11 mouse cellular contexts compared by ENCODE assay signal in the genomic region with DNA sequence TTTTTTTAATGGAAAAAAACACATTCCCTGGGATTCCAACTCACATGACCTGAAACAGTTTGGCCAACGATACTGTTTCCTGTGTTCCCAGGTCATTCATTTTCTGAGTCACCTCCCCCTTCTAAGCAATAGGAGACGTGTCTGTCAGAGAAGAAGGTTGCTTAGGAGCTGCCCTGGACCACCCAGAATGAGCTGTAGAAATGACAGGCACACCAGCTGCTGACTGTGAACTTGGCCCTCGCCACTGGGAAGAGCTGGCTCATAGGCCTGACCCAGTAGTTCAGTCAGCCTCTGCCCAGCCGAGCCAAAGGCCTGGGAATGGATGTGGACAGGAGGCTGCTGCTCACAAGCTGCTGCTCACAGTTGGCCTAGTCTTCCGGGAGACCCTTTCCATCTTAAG. TPM values are rescaled to one million over a fixed set of nuclear protein-coding genes. Genes with fewer than 3 reads are reported as not detected.
DNase-seq lines count a peak whose midpoint lies in the region; ATAC-seq and TF ChIP-seq lines count a peak whose summit lies in the region.
"Had no signal": no experiment of that assay in that cellular context is flagged by ENCODE, and none has a peak within 500 bp of the region (broad histone marks: within the 10 kb centered on the region; RNA-seq: fewer than 3 reads in every experiment).

No protein-coding gene starts in this region.

- peak; percentile 82 for DNase-seq in lung, postnatal 0 days (ENCODE audit: low spot score)
- no peak for DNase-seq in lung, postnatal 14 days
- DNase-seq in heart, postnatal 4 days = peak; percentile 58
- peak; percentile 51 for DNase-seq in testis, postnatal 10 days (ENCODE audit: low spot score)
- no peak for DNase-seq in MN1 (ENCODE audit: low spot score)
- DNase-seq: thymus, adult 18-20 months had no signal

- no peak overlapping the region for H3K4me2 ChIP-seq in forebrain, embryonic 15.5 days (replicated peaks)
- no peak overlapping the region for H3K4me2 ChIP-seq in forebrain, embryonic 13.5 days
- no peak overlapping the region for H3K4me2 ChIP-seq in lung, postnatal 0 days (replicated peaks; ENCODE audit: low read depth, low read length)
- H3K4me2 ChIP-seq: embryonic facial prominence, embryonic 13.5 days; limb, embryonic 12.5 days had no signal

- 0 out of 2 replicates have a peak overlapping the region, but pooled peaks have one; percentile 28 for H3K27ac ChIP-seq in forebrain, embryonic 15.5 days (replicated peaks)
- H3K27ac ChIP-seq in forebrain, embryonic 13.5 days = no peak overlapping the region
- no peak overlapping the region for H3K27ac ChIP-seq in lung, postnatal 0 days (ENCODE audit: low read length)
- H3K27ac ChIP-seq: embryonic facial prominence, embryonic 13.5 days had no signal

- no peak for ATAC-seq in forebrain, embryonic 15.5 days (replicated peaks)
- ATAC-seq in forebrain, embryonic 13.5 days = no peak
- ATAC-seq in lung, postnatal 0 days = peak; percentile 80
- no peak for ATAC-seq in erythroblast, adult 5-6 weeks (replicated peaks; ENCODE audit: low FRiP score, poor library complexity, severe bottlenecking)

- TF ChIP-seq EP300 in lung, postnatal 0 days (IDR thresholded peaks at IDR 0.05) = 0 out of 2 replicates have a peak, but pooled peaks have one; percentile 16

- no peak overlapping the region for H3K4me3 ChIP-seq in forebrain, embryonic 15.5 days
- no peak overlapping the region for H3K4me3 ChIP-seq in forebrain, embryonic 13.5 days
- H3K4me3 ChIP-seq in lung, postnatal 0 days (ENCODE audit: low read depth, low read length) = no peak overlapping the region
- H3K4me3 ChIP-seq: embryonic facial prominence, embryonic 13.5 days; limb, embryonic 12.5 days had no signal

- no peak for TF ChIP-seq CTCF in lung, postnatal 0 days (IDR thresholded peaks at IDR 0.05)

- H3K9ac ChIP-seq in forebrain, embryonic 15.5 days (replicated peaks) = no peak overlapping the region
- H3K9ac ChIP-seq in forebrain, embryonic 13.5 days = no peak overlapping the region
- H3K9ac ChIP-seq in lung, postnatal 0 days (replicated peaks; ENCODE audit: low read depth) = no peak overlapping the region
- H3K9ac ChIP-seq: embryonic facial prominence, embryonic 13.5 days; limb, embryonic 12.5 days had no signal

- no peaks in the 10 kb centered on the region for H3K27me3 ChIP-seq in forebrain, embryonic 15.5 days
- H3K27me3 ChIP-seq in forebrain, embryonic 13.5 days = no peaks in the 10 kb centered on the region
- no peaks in the 10 kb centered on the region for H3K27me3 ChIP-seq in lung, postnatal 0 days (replicated peaks; ENCODE audit: insufficient read depth, low read length)
- H3K27me3 ChIP-seq: embryonic facial prominence, embryonic 13.5 days; limb, embryonic 12.5 days had no signal

- H3K4me1 ChIP-seq in forebrain, embryonic 15.5 days = peaks cover 63% of the 10 kb centered on the region
- peaks cover 87% of the 10 kb centered on the region for H3K4me1 ChIP-seq in forebrain, embryonic 13.5 days
- H3K4me1 ChIP-seq in lung, postnatal 0 days (ENCODE audit: insufficient read depth, low read depth, low read length) = peaks cover 14% of the 10 kb centered on the region

- no peaks in the 10 kb centered on the region for H3K9me3 ChIP-seq in forebrain, embryonic 15.5 days
- no peaks in the 10 kb centered on the region for H3K9me3 ChIP-seq in forebrain, embryonic 13.5 days (replicated peaks)
- H3K9me3 ChIP-seq in lung, postnatal 0 days (ENCODE audit: low read length) = no peaks in the 10 kb centered on the region
- H3K9me3 ChIP-seq: embryonic facial prominence, embryonic 13.5 days; limb, embryonic 12.5 days had no signal

- 39% methylated on average over 5 of the region's 5 CpGs for WGBS in forebrain, embryonic 15.5 days
- WGBS in forebrain, embryonic 13.5 days = 45% methylated on average over 5 of the region's 5 CpGs
- WGBS in lung, postnatal 0 days = 34% methylated on average over 5 of the region's 5 CpGs

- H3K36me3 ChIP-seq in forebrain, embryonic 15.5 days = no peaks in the 10 kb centered on the region
- H3K36me3 ChIP-seq in forebrain, embryonic 13.5 days (ENCODE audit: poor library complexity, severe bottlenecking) = peaks cover 8% of the 10 kb centered on the region
- no peaks in the 10 kb centered on the region for H3K36me3 ChIP-seq in lung, postnatal 0 days (ENCODE audit: insufficient read depth, low read length)

RNA-seq across cellular contexts. Expression of a gene that starts 57.3 kb away (rescaled TPM):
- polyA plus RNA-seq in forebrain, embryonic 15.5 days (2015; fragmentation: Nextera tagmentation; extraction: Ambion mirVana) = 48.2 and 52.7 TPM in 2 replicates
- polyA plus RNA-seq in forebrain, embryonic 13.5 days (2015; fragmentation: Nextera tagmentation; extraction: Ambion mirVana) = 52.1 and 56.7 TPM in 2 replicates
- 61.7 and 70.1 TPM in 2 replicates for polyA plus RNA-seq in lung, postnatal 0 days (2015; fragmentation: Nextera tagmentation; extraction: Ambion mirVana)
- total RNA-seq in heart, postnatal 4 days (2021) = 10 to 100 TPM; 35.8 to 50.8 TPM
- 1.3 and 13.0 TPM in 2 replicates for total RNA-seq in erythroblast, adult 5-6 weeks (2015; ENCODE audit: low replicate concordance)
- 4.6 and 12.2 TPM in 2 replicates for total RNA-seq in erythroblast, adult 5-6 weeks (2017; ENCODE audit: low replicate concordance)

Comparison
In these comparisons a context has a peak if more than half of its experiments do, and no peak if none do; other contexts are left out.
1. DNase-seq: peak in lung, postnatal 0 days (single experiment), heart, postnatal 4 days (single experiment) and testis, postnatal 10 days (single experiment); none in lung, postnatal 14 days (single experiment) and MN1 (single experiment).